Mouse (Mus musculus): ENCODE data around the gene Myrip.

- TF ChIP-seq CTCF (IDR thresholded peaks at IDR 0.05; ENCODE audit: extremely low read depth, insufficient read length, insufficient replicate concordance, low read depth, low read length), result no peak
- TF ChIP-seq POLR2A (IDR thresholded peaks at IDR 0.05; ENCODE audit: low read depth, low read length), result no peak
Observed at GRCm38 (mm10) chr9:120360397-120361177, 59.3 kb downstream of the Myrip start.
